Mouse (Mus musculus): ENCODE measurements around the gene Secisbp2l. TPM values are rescaled to one million over a fixed set of nuclear protein-coding genes. Genes with fewer than 3 reads are reported as not detected.

The Secisbp2l gene
- polyA plus RNA-seq, 2 experiments from 2014 or later = 19.9 to 21.6 TPM

- ATAC-seq = no peak
Observed at GRCm38 (mm10) chr2:125781978-125782718, 522 bp downstream of the Secisbp2l start.

GRCm38 (mm10) chr2:125781006-125781405, 1.7 kb downstream of the Secisbp2l start:
- no peak for ATAC-seq

GRCm38 (mm10) chr2:125778380-125778779, 4.3 kb downstream of the Secisbp2l start:
- ATAC-seq = no peak

GRCm38 (mm10) chr2:125777018-125777417, 5.7 kb downstream of the Secisbp2l start:
- peak; percentile 91 for ATAC-seq

- ATAC-seq = no peak
Observed at GRCm38 (mm10) chr2:125775661-125776060, 7.0 kb downstream of the Secisbp2l start.

- ATAC-seq = no peak
Observed at GRCm38 (mm10) chr2:125774846-125775245, 7.8 kb downstream of the Secisbp2l start.

- ATAC-seq = no peak
Observed at GRCm38 (mm10) chr2:125765029-125765428, 17.6 kb downstream of the Secisbp2l start.

GRCm38 (mm10) chr2:125764531-125764930, 18.1 kb downstream of the Secisbp2l start:
- no peak for ATAC-seq

- ATAC-seq = no peak
Observed at GRCm38 (mm10) chr2:125749330-125749729, 33.3 kb downstream of the Secisbp2l start.

GRCm38 (mm10) chr2:125739338-125739737, 43.3 kb downstream of the Secisbp2l start:
- ATAC-seq = no peak

- ATAC-seq = no peak
Observed at GRCm38 (mm10) chr2:125738718-125739117, 44.0 kb downstream of the Secisbp2l start.

GRCm38 (mm10) chr2:125736025-125736343, 46.7 kb downstream of the Secisbp2l start:
- no peak for ATAC-seq

- peak; percentile 59 for ATAC-seq
Observed at GRCm38 (mm10) chr2:125735333-125736024, 47.2 kb downstream of the Secisbp2l start.

- no peak for ATAC-seq
Observed at GRCm38 (mm10) chr2:125734741-125735140, 47.9 kb downstream of the Secisbp2l start.

GRCm38 (mm10) chr2:125731763-125732560, 50.7 kb downstream of the Secisbp2l start:
- ATAC-seq = peak; percentile 66

- ATAC-seq = peak; percentile 78
Observed at GRCm38 (mm10) chr2:125724546-125725114, 58.0 kb downstream of the Secisbp2l start.

- ATAC-seq = no peak
Observed at GRCm38 (mm10) chr2:125724086-125724430, 58.6 kb downstream of the Secisbp2l start, which contains the start of gene Shc4. TSS of gene Shc4 (minus strand) at chr2:125724148.

GRCm38 (mm10) chr2:125723408-125724085, 59.1 kb downstream of the Secisbp2l start:
- ATAC-seq = peak; percentile 24

GRCm38 (mm10) chr2:125723086-125723407, 59.6 kb downstream of the Secisbp2l start:
- ATAC-seq = no peak

GRCm38 (mm10) chr2:125716599-125716998, 66.1 kb downstream of the Secisbp2l start:
- no peak for ATAC-seq

GRCm38 (mm10) chr2:125706510-125706921, 76.2 kb downstream of the Secisbp2l start:
- no peak for ATAC-seq

GRCm38 (mm10) chr2:125704907-125705631, 77.6 kb downstream of the Secisbp2l start:
- no peak for ATAC-seq
